Mouse (Mus musculus) left cerebral cortex, postnatal 10 days (tissue): Measurements from ENCODE around the gene Mrps7. TPM values are rescaled to one million over a fixed set of nuclear protein-coding genes. Genes with fewer than 3 reads are reported as not detected.

ENCODE experiments used
- DNase-seq, 2 experiments: peaks; one replicate each; pipeline ENCODE4 v3.0.0; 2021 to 2022; ENCODE audit warnings: low spot score in 2 of 2, mixed read lengths in 1 of 2; ENCODE audit errors: extremely low spot score in 1 of 2
- intact Hi-C: fragments of 180-260 bp; cut with DNase I; formaldehyde crosslinking; loops from one replicate; pipeline ENCODE4 v1.15.1; 2025
- total RNA-seq, 2 experiments: library from RNA; stranded (reverse); gene quantifications; 2 replicates each; pipeline ENCODE4 v1.2.3; 2021

The Mrps7 gene
- total RNA-seq, 2 experiments from 2014 or later: 52.7 to 58.7 TPM

DNA sequence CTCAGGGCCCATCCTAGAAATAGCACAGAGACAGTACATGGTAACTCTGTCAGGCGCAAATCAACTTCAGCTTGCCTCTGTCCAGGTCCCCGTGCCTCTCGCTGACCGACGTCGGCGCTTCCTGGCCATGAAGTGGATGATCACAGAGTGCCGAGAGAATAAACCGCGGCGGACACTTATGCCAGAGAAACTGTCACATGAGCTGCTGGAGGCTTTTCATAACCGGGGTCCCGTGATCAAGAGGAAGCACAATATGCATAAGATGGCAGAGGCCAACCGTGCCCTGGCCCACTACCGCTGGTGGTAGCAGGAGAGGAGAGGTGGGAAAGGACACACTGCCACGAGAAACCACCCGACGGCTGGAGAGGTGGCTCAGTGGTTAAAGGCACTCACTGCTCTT, 3.0 kb downstream of the Mrps7 start:
- intact Hi-C loops: no loop called here

DNA sequence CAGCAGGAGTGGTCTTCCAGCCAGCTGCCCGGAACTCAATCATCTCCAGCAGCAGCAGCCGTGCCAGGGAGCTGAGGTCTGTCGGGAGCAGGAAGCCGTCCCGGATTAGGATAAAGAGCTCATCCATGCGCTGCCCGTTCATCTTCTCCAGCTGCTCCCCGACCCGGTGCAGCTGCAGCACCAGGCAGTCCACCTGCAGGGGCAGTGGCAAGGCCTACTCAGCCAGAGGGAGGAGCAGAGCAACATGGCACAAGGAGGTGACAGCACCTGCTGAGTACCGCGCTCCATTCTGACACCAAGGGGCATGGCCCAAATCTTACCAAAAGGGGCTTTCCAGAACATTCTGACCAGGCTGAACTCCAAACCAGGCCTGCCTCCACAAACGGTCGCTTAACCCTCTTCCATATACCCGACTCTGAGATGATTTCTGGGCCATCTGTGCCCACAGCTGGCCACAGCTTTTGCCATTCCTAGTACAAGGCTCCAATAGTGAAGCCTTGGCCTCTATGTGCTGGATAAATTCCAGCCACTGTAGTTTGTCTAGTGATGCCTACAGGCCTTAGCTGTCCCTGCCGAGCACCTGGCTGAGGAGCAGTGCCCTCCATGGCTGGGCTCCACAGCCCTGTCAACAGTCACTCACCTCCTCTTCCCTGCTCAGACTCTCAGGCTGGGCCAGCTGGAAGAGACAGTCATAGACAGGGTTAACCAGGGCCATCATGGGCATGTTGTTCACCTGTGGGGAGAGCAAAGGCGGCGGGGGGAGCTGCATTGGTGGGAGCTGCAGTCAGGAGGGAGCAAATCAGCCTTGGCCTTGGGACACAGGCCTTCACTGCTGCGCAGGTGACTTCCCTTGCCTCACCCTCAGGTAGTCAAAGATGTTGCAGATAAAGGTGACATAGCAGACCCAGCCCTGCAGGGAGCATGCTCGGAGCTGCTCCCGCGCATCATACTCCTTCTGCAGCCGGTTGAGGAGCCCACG, 5.0 kb downstream of the Mrps7 start:
- intact Hi-C loops: no loop called here
- peak; percentile 33 to 59 for DNase-seq

More for the DNA sequence above, 3.0 kb downstream of the Mrps7 start:
- no peak for DNase-seq

DNA sequence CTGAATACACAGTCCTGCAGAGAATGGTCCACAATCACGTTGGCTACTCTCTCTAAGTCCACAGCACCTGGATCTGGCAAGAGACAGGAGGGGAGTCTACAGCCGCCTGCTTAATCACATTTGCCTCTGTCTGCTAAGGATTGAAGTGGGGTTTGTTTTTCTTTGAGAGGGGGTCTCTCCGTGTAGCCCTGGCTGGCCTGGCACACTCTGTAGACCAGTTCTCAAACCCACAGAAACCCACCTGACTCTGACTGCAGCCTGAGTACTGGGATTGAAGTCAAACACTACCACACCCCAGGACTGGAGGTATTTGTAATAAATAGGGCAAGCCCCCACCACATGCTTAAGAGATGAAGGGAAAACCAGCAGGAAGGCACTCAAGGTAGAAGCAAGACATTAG, 5.9 kb downstream of the Mrps7 start:
- intact Hi-C loops: no loop called here
- DNase-seq: no peak

DNA sequence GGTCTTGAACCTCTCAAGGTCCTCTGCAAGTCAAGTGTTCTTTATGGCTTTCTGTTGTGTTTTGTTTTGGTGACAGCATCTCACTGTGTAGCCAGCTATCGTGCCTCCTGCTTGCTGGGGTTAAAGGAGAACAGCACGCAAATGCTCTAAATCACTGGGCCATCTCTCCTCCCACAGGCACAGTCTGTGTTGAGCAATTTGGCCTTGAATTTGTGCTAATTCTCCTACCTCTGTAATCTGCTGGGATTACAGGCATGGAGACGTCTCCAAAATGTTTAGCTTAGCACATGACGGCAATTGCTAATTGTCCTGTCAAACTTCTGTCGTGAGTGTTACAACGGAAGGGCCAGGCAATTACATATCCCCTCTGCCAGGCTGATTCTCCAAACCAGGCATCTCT, 7.4 kb downstream of the Mrps7 start:
- DNase-seq: no peak
- intact Hi-C loops: no loop called here

DNA sequence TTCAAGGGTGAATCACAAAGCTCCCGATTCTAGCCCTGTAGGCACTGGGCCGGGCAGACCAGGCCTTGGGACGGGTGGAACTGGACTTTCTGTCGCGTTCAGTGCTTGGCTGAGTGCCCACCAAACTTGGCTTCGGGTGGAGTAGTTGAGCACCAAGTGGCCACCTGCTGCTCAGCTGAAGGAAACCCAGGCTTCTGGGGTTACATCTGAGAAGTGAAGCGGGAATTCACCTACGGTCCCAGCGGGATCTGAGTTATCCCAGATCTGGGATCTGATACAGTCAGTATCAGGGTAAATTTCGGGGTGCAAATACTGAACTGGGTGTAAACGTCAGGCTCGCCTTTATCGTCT, 8.3 kb downstream of the Mrps7 start:
- peak; percentile 61 to 89 for DNase-seq
- intact Hi-C loops: no loop called here

DNA sequence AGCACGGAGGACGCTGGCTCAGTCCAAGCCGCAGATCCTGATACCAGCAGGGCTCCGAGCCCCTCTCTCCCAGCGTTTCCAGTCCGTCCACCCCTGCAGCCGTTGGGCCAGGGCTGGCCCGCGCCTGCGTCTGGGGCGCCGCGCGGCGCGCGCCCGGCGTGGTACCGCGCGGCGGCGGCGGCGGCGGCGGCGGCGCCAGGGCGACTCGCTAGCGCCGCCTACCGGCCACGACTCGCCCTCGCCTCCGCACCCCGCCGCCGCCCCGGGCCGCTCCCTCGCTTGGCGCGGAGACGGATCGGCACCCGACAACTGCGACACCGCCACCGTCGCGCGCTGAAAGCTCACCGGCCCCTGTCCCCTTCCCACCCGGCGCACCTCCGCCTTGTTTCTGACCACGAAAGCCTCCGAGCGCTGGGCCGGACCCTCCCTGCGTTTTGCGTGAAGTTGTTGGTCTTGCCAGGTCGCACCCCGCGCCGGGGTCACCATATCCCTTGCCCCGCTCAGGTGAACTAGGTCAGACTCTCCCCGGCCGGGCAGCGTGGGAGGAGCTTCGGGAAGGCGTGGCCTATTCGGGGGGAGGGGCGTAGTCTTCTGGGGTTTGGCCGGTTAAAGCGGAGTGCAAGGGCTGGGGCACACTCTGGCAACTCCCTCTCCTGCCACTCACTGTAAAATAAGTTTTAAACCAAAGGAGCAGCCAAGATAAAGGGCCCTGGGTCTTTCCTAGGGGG, 8.8 kb downstream of the Mrps7 start, which contains the start of gene Mif4gd:
Mif4gd (minus strand) TSS at position 560 of the 728 bp plus-strand sequence.
- peak; percentile 56 to 90 for DNase-seq
- intact Hi-C loops: no loop called here

DNA sequence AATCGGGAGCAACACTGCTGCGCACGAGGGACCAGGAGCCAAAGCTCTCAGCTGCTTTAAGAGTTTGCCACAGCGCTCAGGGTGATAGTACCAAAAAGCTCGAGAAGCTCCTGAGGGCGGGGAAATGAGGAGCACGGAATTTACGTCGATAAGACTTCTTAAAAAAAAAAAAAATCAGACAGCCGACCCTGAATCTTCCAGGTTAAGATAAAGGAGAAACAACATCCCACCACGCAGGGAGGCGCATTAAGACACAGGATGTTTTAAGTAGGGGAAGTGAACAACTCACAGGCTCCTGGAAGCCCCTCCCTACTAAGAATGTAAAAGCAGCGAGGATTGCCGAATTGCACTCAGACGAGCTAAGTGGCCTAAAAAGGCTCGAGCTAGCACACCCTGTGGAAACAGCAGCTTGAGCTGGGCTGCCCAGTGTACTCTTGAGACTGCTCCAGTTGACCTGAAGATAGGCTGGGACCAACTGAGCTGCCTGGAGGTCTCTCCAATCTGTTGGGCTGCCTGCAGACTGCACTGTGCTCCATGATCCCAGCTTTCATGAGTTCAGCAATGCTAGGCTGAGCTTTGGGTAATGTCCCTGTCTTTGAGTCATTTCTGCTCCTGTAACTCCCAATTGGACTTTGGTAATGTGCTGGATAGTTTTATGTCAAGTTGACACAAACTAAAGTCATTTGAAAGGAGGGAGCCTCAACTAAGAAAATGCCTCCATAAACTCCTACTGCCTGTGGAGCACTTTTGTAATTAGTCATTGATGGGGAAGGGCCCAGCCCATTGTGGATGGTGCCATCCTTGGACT, 9.6 kb downstream of the Mrps7 start:
- intact Hi-C loops: no loop called here
- DNase-seq: no peak

DNA sequence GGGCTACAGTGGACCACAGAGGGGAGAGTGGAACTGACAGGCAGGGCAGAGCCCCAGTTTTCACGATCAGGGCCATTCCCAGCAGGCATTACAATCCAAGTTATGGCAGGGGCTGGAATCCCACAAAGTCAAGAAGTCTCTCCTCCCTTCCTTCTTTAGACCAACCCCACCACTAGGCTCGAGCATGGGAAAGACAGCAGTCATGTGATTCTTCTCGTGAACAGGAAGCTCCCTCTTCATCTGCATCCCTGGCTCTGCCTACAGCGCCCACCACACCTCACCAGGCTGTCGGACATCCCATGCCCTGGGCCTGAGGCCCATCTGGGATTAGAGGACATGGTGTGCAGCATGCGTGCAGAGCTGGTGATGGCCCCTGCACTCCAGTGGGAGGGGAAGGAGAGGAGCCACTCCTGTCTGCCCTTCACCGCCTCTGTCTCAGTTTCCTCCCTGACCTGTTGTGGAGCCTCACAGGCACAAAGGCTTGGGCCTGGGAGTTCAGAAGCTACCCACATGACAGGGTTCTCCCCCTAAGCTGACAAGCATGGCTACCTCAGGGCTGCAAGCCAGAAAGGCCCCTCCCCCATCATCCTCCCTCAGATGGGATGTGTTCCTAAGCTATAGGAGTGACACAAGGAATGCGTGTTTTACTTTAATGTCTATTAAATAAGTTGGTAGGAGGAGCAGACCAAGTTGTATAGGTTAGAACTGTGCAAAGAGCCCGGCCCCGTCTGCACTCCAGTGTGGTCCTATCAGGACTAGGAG, 10.8 kb downstream of the Mrps7 start:
- no peak for DNase-seq
- intact Hi-C loops: no loop called here

DNA sequence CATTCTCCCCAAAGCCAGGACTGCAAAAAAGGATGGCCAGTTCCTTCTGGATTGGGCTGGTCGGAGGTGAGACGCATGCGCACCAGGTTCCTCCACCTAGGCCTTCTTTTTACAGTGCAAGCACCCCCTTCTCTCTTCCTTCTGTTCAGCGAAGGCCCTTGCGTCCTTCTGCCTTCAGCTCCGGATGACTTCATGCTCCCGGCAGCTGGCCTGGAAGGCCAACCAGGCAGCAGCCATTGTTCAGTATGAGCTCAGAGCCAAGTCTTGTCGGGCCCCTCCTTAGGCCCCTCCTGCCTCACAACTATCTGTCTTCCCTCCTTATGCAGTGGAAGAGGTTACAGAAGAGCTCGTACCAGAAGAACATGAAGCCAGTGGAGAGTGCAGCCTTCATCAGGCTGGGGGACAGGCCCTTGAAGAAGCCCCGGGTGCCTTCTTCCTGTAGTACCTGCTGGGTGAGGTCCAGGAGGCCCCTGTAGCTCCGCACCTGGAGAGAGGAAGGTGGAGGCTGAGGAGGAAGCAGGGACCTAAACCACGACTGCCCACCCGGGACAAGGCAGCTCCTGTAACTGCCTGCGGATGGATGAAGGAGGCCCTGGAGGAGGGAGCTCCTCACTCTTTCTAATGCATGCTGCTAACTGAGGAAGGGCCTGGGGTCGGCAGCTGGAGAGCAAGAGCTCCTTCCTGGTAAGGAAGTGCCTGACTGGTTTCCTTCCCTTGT, 11.5 kb downstream of the Mrps7 start:
- DNase-seq: no peak
- intact Hi-C loops: no loop called here

DNA sequence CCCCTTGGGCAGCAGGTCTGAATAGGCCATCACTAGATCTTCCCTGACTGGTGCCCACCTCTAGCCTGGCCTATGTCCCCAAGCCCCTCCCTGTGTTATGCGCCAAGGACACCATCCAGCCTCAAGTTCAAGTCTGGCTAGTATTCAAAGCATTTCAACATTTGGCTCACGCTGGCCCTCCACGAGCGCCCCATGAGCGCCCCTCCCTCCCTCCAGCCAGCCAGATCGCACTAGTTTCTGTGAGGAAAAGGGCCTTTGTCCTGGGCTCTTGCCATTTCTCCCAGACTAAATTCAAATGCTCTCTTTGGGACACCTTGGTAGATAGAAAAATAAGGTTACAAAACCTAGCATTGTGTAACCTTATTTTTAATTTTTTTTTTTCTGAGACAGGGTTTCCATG, 12.2 kb downstream of the Mrps7 start:
- intact Hi-C loops: no loop called here
- DNase-seq: no peak

DNA sequence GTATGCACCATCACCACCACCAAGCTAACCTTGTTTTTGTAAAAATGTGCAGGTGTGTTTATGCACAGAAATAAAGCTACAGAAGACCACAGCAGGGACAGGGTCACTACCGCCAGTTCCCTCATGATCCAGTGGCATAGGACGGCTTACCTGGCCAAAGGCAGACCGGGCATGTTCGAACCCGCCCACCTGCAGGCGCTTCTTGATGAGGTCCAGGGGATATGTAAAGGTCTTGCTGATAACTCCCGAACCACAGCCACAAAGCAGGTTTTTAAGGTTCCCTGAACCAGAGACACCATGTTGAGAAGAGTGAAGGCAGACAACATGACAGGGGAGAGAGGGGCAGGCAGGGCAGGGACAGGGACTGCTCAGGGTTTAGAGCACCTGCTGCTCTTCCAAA, 12.6 kb downstream of the Mrps7 start:
- DNase-seq: no peak
- intact Hi-C loops: no loop called here

DNA sequence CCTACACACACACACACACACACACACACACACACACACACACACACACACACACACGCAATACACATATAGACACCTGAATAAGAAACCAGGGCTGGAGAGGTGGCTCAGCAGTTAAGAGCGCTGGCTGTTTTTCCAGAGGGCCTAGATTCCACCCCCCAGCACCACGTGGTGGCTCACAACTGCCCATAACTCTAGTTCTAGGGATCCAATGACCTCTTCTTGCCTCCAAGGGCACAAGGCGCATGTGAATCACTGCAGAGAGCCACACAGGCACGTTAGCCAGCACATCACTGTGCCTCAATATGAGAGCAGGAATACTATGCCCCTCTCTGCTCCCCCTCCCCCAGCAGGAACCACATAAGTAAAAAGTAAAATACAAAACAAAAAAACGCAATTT, 13.2 kb downstream of the Mrps7 start:
- intact Hi-C loops: no loop called here
- DNase-seq: no peak

DNA sequence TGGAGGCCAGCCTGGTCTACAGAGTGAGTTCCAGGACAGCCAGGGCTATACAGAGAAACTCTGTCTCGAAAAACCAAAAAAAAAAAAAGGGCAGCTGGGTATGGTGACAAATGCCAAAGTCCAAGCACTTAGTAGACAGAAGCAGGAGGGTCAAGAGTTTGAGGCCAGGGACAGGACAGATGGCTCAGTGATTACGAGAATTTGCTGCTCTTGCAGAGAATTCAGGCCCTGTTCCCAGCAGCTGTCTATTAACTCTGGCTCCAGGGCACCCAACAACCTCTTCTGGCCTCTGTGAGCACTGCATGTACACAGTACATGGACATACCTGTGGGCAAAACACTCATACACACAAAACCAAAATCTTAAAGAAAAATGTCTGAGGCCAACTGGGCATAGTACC, 14.3 kb downstream of the Mrps7 start:
- intact Hi-C loops: no loop called here
- no peak for DNase-seq

DNA sequence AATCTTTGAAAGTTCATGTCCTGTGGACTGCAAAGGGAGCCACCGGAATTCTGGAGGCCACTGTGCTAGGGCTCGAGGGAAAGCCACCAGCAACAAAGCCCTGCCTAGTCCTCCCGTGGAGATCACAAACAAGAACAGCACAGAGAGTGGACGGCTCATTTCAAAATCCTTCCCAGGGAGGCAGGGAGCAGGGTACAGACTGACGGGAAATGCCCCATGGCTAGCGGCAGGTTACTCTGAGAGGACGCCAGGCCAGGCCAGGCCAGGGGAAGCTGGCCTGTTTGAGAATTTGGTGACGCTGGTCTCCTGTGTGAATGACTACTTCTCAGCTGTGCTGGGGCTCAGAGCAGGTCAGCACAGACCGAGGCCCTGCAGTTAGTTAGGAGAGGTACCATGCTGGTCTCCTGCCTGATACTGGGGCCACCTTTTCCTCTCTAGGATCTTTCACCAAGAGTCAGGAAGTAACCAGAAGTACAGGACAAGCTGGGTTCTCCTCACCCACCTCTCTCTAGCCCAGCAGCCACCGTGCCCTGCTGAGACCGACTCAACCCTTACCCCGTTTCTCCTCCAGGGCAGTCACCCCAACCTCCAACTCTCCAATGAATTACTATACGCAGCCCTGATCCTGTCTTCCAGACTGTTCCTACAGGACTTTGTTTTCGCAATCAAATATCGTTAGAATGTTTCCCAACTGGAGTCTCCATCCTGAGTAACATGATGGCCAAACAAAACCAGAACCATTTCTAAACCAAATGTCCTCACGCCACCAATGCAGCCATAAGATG, 15.2 kb downstream of the Mrps7 start:
- intact Hi-C loops: no loop called here

DNA sequence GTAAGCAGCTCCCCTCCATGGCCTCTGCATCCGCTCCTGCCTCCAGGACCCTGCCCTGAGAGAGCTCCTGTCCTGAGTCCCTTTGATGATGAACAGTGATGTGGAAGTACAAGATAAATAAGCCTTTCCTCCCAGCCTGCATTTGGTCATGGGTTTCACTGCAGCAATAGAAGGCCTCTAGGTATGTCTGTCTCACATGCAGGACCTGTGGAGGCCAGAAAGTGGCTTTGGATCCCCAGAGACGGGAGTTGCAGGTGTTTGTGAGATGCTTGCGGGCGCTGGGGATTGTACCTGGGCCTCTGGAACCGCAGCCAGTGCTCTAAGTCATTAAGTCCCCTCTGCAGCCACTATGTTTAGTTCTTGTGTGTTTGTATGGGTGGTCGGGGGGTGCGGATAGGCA, 16.2 kb downstream of the Mrps7 start:
- intact Hi-C loops: no loop called here
- DNase-seq: no peak

More for the DNA sequence above, 15.2 kb downstream of the Mrps7 start:
- no peak for DNase-seq

DNA sequence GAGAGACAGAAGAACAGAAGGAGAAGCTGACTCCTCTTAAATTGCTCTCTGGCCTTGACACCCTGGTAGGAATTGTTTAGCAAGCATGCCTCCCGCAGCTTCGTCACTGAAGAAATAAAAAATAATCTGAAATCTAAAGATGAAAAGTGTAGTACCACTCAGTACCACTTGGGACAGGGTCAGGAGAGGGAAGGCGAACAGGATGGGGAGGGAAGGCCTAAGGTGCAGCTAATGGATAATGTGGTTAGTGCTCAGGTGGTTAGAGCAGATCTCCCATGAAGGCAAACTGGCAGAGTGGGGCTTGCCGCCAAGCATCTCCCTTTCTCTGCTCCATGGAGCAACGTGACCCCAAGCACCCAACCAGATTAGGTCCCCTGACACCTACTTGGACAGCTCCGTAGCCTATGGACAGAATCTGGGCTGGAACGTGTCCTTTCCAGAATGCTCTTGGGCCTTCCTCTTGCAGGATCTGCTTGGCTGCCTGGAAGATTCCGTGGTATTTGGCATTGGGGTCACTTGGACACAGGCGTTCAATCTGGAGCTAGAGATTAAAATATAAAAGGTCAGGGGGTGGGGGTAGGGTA, 19.9 kb downstream of the Mrps7 start:
- DNase-seq: no peak
- intact Hi-C loops: no loop called here

DNA sequence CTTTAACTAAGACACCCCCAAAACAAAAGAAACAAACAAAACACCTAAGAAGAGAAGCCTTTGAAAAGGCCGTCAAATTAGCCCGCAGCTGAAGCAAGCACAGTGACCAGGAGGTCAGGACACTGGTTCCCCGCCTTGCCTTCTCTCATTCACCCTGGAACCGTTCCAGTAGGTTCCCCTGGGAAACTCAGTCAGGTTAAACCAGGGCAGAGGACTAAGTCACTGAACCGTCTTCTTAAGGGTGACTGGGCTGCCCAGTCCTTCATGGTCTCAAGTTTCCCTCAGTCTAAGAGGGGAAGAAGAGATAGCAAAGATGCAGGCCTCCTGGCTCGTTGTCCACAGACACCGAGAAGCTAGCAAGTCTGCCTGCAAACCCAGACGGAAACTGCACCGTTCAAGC, 22.2 kb downstream of the Mrps7 start:
- DNase-seq: no peak
- intact Hi-C loops: no loop called here
